Mouse (Mus musculus) limb, embryonic 13.5 days (tissue): ENCODE results near the gene Cbx7. TPM values are rescaled to one million over a fixed set of nuclear protein-coding genes. Genes with fewer than 3 reads are reported as not detected.
A peak's percentile ranks its signal among the peaks of the same experiment; 100 is the strongest.

Experiments used
- ATAC-seq: fragments of 200-750 bp; cut with Nextera tagmentation; 2 replicates; pipeline ENCODE4 v1.8.0; 2017; ENCODE audit warnings: low read depth, moderate number of reproducible peaks, moderate TSS enrichment; ENCODE audit not compliant: low FRiP score
- H3K27ac ChIP-seq: fragments of 300-500 bp; sonication (generic); 2 replicates; pipeline ENCODE4 v1.5.1; 2015; ENCODE audit warnings: inconsistent platforms, mild to moderate bottlenecking, moderate library complexity
- H3K27me3 ChIP-seq: fragments of 300-500 bp; sonication (generic); 2 replicates; pipeline ENCODE4 v1.6.1; 2015; ENCODE audit warnings: mild to moderate bottlenecking, inconsistent platforms
- H3K36me3 ChIP-seq: fragments of 300-500 bp; sonication (generic); 2 replicates; pipeline ENCODE4 v1.6.1; 2015; ENCODE audit warnings: inconsistent platforms, mild to moderate bottlenecking, moderate library complexity
- H3K4me1 ChIP-seq: fragments of 300-500 bp; sonication (generic); 2 replicates; pipeline ENCODE4 v1.6.1; 2015; ENCODE audit warnings: inconsistent platforms
- H3K4me2 ChIP-seq: fragments of 300-500 bp; sonication (generic); replicated peaks from 2 replicates; pipeline ENCODE4 v1.6.1; 2015; ENCODE audit warnings: inconsistent platforms, mild to moderate bottlenecking, moderate library complexity
- H3K4me3 ChIP-seq: fragments of 300-500 bp; sonication (generic); 2 replicates; pipeline ENCODE4 v1.5.1; 2015; ENCODE audit warnings: moderate library complexity, mild to moderate bottlenecking, inconsistent platforms
- H3K9ac ChIP-seq: fragments of 300-500 bp; sonication (generic); 2 replicates; pipeline ENCODE4 v1.6.1; 2015; ENCODE audit warnings: mild to moderate bottlenecking, inconsistent platforms
- H3K9me3 ChIP-seq: fragments of 300-500 bp; sonication (generic); 2 replicates; pipeline ENCODE4 v1.6.1; 2016; ENCODE audit warnings: inconsistent platforms
- WGBS: fragments of 180-500 bp; shearing (Covaris S2); methylation state at CpG from one replicate; pipeline ENCODE4 v1.1.7; 2015; 5-methylcytosine and 5-hydroxymethylcytosine counted together
- polyA plus RNA-seq: library from polyadenylated mRNA; unstranded; fragments of >200 nt; fragmentation: Nextera tagmentation; extraction: Ambion mirVana; gene quantifications from 2 replicates; pipeline ENCODE4 v1.2.1, GENCODE M21; 2015

The Cbx7 gene
- polyA plus RNA-seq, 1 experiment from 2014 or later: 2.2 TPM

GRCm38 (mm10) chr15:79932323-79932987 is 38.5 kb downstream of the Cbx7 start:
- H3K27me3 ChIP-seq: peaks cover 52% of the 10 kb centered on the region
- ATAC-seq: peak; percentile 33; the same call in 1 of the 2 replicates
- H3K4me1 ChIP-seq: peaks cover 28% of the 10 kb centered on the region

DNA sequence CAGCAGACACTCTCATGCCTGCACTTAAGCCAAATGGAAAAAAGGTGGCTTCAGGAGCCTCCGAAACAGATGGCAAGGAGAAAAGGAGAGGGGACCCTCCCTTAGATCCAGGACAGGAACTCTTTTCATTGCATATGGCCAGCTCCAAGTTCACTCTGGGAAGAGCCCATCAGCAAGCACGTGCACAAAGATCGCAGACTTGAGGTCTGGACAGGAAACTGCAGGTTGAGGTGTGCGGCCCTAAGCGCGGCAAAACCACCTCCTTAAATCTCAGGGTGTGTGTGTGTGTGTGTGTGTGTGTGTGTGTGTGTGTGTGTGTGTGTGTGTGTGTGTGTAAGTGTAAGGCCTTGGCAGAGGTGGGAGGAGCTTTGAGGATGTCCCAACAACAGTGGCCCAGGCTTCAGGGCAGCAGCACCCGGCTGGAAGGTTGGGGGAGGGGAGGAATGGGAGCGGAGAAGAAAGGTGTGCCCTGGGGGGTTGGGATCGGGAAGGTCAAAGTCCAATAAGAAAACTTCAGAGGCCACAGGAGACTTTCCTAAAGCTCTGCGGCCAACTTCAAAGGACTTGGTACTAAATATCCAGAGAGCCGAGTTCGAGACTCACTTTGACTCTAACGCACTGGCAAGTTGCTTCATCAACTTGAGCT is 39.3 kb downstream of the Cbx7 start:
- peak overlapping the region; percentile 87 for H3K4me2 ChIP-seq
- H3K9ac ChIP-seq: no peak overlapping the region
- no peaks in the 10 kb centered on the region for H3K9me3 ChIP-seq
- H3K36me3 ChIP-seq: no peaks in the 10 kb centered on the region
- peak overlapping the region; percentile 69 for H3K4me3 ChIP-seq
- WGBS: 18% methylated on average over 13 of the region's 13 CpGs
- peaks cover 34% of the 10 kb centered on the region for H3K4me1 ChIP-seq
- no peak overlapping the region for H3K27ac ChIP-seq
- H3K27me3 ChIP-seq: peaks cover 52% of the 10 kb centered on the region
- ATAC-seq: no peak

More at GRCm38 (mm10) chr15:79932323-79932987, 38.5 kb downstream of the Cbx7 start:
- Histone ChIP-seq H3K36me3 (no peaks in the 10 kb centered on the region), H3K27ac (no peak overlapping the region), H3K9me3 (no peaks in the 10 kb centered on the region), H3K4me2 (peak overlapping the region; percentile 87), H3K9ac (peak overlapping the region; percentile 70), H3K4me3 (peak overlapping the region; percentile 69)
- under 1% methylated on average over 58 of the region's 62 CpGs for WGBS

DNA sequence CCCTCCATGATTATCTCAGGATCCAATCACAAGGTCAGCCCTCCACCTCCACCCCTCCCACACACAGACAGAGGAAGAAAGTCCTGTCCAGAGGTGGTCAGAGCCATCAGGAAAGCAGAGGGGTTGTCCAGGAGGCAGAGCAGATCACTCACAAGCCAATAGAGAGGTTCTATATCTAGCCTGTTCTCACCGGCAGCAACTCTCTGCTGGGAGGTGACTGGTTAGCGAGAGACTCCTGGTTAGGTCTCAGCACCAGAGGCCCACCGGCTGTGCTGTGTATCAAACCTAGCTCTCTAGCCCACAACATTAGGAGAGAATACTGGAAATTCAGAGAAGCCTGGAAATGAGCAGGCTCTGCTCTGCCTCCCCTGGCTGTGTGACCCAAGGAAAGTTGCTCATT is 41.2 kb downstream of the Cbx7 start:
- H3K36me3 ChIP-seq: no peaks in the 10 kb centered on the region
- no peak overlapping the region for H3K4me2 ChIP-seq
- peaks cover 52% of the 10 kb centered on the region for H3K27me3 ChIP-seq
- H3K9me3 ChIP-seq: no peaks in the 10 kb centered on the region
- no peak overlapping the region for H3K4me3 ChIP-seq
- no peak overlapping the region for H3K9ac ChIP-seq
- no peak overlapping the region for H3K27ac ChIP-seq
- ATAC-seq: no peak
- 72% methylated on average over 3 of the region's 3 CpGs for WGBS
- peaks cover 30% of the 10 kb centered on the region for H3K4me1 ChIP-seq

DNA sequence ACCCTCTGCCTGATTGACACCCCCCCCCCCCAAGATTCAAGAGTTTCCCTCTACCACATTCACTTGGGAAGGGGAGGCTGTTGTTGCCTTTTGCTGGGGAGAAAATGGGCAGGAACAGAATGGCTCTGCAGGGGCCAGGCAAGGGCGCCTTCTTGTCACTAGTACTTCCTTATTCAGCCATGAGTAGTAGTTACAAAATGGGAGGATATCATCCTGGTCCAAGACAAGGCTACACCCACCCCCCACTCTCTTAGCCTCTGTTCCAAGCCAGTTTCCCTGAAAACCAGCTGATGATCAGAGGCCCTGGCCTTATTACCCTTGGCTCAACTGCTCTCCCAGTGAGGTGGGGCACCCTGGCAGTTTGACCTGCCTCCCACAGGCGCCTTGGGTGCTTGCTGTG is 42.2 kb downstream of the Cbx7 start:
- no peak for ATAC-seq

GRCm38 (mm10) chr15:79928316-79928715 is 42.6 kb downstream of the Cbx7 start:
- Histone ChIP-seq H3K27ac (no peak overlapping the region), H3K4me1 (peaks cover 16% of the 10 kb centered on the region), H3K27me3 (peaks cover 42% of the 10 kb centered on the region), H3K9ac (peak overlapping the region; percentile 74; the same call in 1 of the 2 replicates), H3K9me3 (no peaks in the 10 kb centered on the region), H3K36me3 (no peaks in the 10 kb centered on the region), H3K4me2 (peak overlapping the region; percentile 79), H3K4me3 (peak overlapping the region; percentile 60)
- WGBS: 94% methylated on average over 3 of the region's 3 CpGs
- ATAC-seq: no peak

More for the DNA sequence above, 42.2 kb downstream of the Cbx7 start:
- H3K4me1 ChIP-seq: peaks cover 20% of the 10 kb centered on the region
- no peak overlapping the region for H3K4me3 ChIP-seq
- no peak overlapping the region for H3K9ac ChIP-seq
- H3K4me2 ChIP-seq: no peak overlapping the region
- peaks cover 47% of the 10 kb centered on the region for H3K27me3 ChIP-seq
- no peaks in the 10 kb centered on the region for H3K9me3 ChIP-seq
- H3K36me3 ChIP-seq: no peaks in the 10 kb centered on the region
- WGBS: 82% methylated on average over 2 of the region's 2 CpGs
- no peak overlapping the region for H3K27ac ChIP-seq

- peak overlapping the region; percentile 74 for H3K9ac ChIP-seq
- WGBS: under 1% methylated on average over 29 of the region's 29 CpGs
- ATAC-seq: peak; percentile 90
- H3K4me2 ChIP-seq: peak overlapping the region; percentile 79
- H3K27me3 ChIP-seq: peaks cover 36% of the 10 kb centered on the region
- H3K36me3 ChIP-seq: no peaks in the 10 kb centered on the region
- peaks cover 11% of the 10 kb centered on the region for H3K4me1 ChIP-seq
- peak overlapping the region; percentile 60 for H3K4me3 ChIP-seq
- H3K9me3 ChIP-seq: no peaks in the 10 kb centered on the region
- 0 out of 2 replicates have a peak overlapping the region, but pooled peaks have one; percentile 15 for H3K27ac ChIP-seq
Observed at GRCm38 (mm10) chr15:79927637-79928122, 43.2 kb downstream of the Cbx7 start.

- 68% methylated on average over 11 of the region's 11 CpGs for WGBS
- Histone ChIP-seq H3K9ac (peak overlapping the region; percentile 74; the same call in 1 of the 2 replicates), H3K4me2 (peak overlapping the region; percentile 79), H3K27me3 (peaks cover 29% of the 10 kb centered on the region), H3K9me3 (no peaks in the 10 kb centered on the region), H3K4me3 (peak overlapping the region; percentile 60), H3K36me3 (no peaks in the 10 kb centered on the region), H3K27ac (no peak overlapping the region), H3K4me1 (peaks cover 11% of the 10 kb centered on the region)
- ATAC-seq: no peak
Observed at GRCm38 (mm10) chr15:79926856-79927416, 44.0 kb downstream of the Cbx7 start.

DNA sequence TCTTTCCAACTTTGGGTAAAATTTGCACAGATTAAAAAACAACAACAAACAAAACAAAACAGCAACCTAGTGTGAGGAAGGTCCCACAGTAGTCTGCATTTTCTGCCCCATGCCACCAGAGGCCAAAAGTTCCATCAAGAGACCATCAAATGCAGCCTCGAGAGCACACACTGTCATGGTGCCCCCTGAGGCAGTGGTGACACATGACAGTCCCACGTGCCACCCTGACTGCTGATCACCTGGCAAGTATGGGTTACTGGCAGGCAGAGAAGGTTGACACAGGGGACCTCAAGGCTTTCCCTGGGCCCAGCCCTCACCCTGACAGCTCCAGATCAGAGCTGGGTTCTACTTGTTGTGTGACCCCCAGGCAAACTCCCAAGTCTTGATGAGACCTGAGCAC is 51.1 kb downstream of the Cbx7 start:
- Histone ChIP-seq H3K36me3 (peaks cover 6% of the 10 kb centered on the region; the same call in 1 of the 2 replicates), H3K4me1 (no peaks in the 10 kb centered on the region), H3K9ac (no peak overlapping the region), H3K27me3 (no peaks in the 10 kb centered on the region), H3K27ac (no peak overlapping the region), H3K9me3 (no peaks in the 10 kb centered on the region), H3K4me2 (no peak overlapping the region), H3K4me3 (no peak overlapping the region)
- 39% methylated on average over 2 of the region's 2 CpGs for WGBS
- ATAC-seq: no peak

- H3K9me3 ChIP-seq: no peaks in the 10 kb centered on the region
- H3K9ac ChIP-seq: no peak overlapping the region
- WGBS: 88% methylated on average over 16 of the region's 16 CpGs
- no peak overlapping the region for H3K4me3 ChIP-seq
- no peak overlapping the region for H3K27ac ChIP-seq
- H3K36me3 ChIP-seq: peaks cover 6% of the 10 kb centered on the region; the same call in 1 of the 2 replicates
- no peak for ATAC-seq
- no peaks in the 10 kb centered on the region for H3K27me3 ChIP-seq
- H3K4me2 ChIP-seq: no peak overlapping the region
- no peaks in the 10 kb centered on the region for H3K4me1 ChIP-seq
Observed at GRCm38 (mm10) chr15:79918485-79918884, 52.4 kb downstream of the Cbx7 start.

DNA sequence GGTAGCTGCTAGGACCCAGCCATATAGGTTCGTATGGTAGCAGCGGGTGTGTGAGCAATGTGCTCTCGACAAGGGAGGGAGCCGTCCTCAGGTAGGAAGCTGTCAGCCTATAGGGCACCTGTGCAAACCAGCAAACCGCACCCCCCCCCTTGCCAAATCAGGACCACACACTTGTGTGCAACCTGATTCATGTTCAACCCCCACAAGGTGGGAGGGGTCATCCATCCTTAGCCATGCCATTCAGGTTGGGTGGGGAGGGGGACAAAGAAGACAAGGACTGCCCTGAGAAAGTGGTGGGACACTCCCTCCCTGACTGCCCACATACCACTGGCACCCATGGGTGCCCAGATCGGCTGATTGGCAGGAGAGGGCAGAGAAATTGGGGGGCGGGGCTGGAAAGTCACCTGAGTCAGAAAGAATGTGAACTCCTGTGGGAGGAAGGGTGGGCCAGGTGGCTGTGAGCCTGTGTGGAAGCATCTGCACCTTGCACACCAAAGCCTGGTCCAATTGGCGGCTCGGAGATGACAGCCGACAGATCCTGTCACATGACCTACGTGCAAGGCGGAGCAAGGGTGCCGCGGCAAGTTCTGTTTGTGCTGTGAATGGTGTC is 53.7 kb downstream of the Cbx7 start:
- no peak overlapping the region for H3K9ac ChIP-seq
- 92% methylated on average over 14 of the region's 14 CpGs for WGBS
- no peak for ATAC-seq
- no peaks in the 10 kb centered on the region for H3K27me3 ChIP-seq
- H3K4me1 ChIP-seq: no peaks in the 10 kb centered on the region
- no peak overlapping the region for H3K4me2 ChIP-seq
- H3K9me3 ChIP-seq: no peaks in the 10 kb centered on the region
- peaks cover 6% of the 10 kb centered on the region; the same call in 1 of the 2 replicates for H3K36me3 ChIP-seq
- H3K27ac ChIP-seq: no peak overlapping the region
- no peak overlapping the region for H3K4me3 ChIP-seq

DNA sequence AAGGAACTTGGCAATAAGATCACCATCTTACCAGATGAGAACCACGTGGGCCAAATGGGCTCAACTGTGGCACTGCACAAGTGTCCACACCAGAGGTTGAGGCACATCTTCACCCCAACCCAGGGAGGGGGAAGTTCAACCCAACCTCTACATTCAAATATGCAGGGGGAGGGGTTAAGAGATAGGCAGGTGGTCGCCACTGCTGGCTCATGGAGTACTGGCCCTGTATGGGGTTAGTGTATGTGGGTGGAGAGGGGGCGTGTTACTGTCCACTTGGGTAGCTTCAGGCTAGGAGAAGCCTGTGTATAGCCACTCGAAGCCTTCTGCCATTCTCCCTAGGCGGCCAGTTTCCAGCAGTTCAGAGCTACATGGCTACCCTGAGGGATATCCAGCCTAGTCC is 54.8 kb downstream of the Cbx7 start:
- H3K9me3 ChIP-seq: no peaks in the 10 kb centered on the region
- no peak overlapping the region for H3K27ac ChIP-seq
- H3K9ac ChIP-seq: no peak overlapping the region
- no peaks in the 10 kb centered on the region for H3K27me3 ChIP-seq
- no peak overlapping the region for H3K4me3 ChIP-seq
- 76% methylated on average over 5 of the region's 5 CpGs for WGBS
- H3K4me2 ChIP-seq: no peak overlapping the region
- no peaks in the 10 kb centered on the region for H3K4me1 ChIP-seq
- H3K36me3 ChIP-seq: peaks cover 6% of the 10 kb centered on the region; the same call in 1 of the 2 replicates
- ATAC-seq: no peak

GRCm38 (mm10) chr15:79914357-79914756 is 56.6 kb downstream of the Cbx7 start:
- Histone ChIP-seq H3K4me2 (no peak overlapping the region), H3K9ac (no peak overlapping the region), H3K4me3 (no peak overlapping the region), H3K27ac (no peak overlapping the region), H3K27me3 (no peaks in the 10 kb centered on the region), H3K36me3 (peaks cover 6% of the 10 kb centered on the region; the same call in 1 of the 2 replicates), H3K9me3 (no peaks in the 10 kb centered on the region), H3K4me1 (no peaks in the 10 kb centered on the region)
- 0 out of 2 replicates have a peak, but pooled peaks have one; percentile 28 for ATAC-seq
- WGBS: 84% methylated on average over 3 of the region's 3 CpGs
